Mouse (Mus musculus): ENCODE data around the gene Shisa6. TPM values are rescaled to one million over a fixed set of nuclear protein-coding genes. Genes with fewer than 3 reads are reported as not detected.

The Shisa6 gene
- polyA plus RNA-seq, 1 experiment = 40.7 TPM

DNA sequence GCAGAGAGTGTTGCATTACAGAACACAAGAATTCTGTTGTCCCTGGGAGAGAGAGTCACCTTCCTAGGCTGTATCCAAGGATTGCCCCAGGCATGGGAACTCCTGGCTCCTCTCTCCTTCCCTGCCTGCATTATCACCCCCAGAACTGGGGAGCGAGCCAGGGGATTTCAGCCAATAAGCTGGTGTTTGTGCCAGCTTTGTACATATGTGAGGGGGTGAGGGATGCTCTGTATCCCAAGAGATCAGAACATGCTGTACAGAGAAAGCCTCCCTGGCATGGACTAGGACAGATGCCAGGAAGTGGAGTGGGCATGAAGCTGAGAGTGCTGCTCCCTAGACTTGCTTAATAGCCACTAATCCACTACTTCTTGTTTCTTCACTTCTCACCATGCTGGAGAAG is 303.6 kb downstream of the Shisa6 start:
- WGBS = 6% methylated on average over 1 of the region's 1 CpGs
- Histone ChIP-seq H3K4me1 (ENCODE audit: control insufficient read depth, insufficient read depth, low read length) (peaks cover 4% of the 10 kb centered on the region; the same call in 1 of the 2 replicates), H3K4me3 (replicated peaks; ENCODE audit: insufficient read depth, low read depth, low read length) (no peak overlapping the region), H3K27me3 (ENCODE audit: control insufficient read depth, insufficient read depth, low read length) (no peaks in the 10 kb centered on the region), H3K27ac (ENCODE audit: insufficient read depth, low read length) (no peak overlapping the region)
- no peak for TF ChIP-seq POLR2A (IDR thresholded peaks at IDR 0.05; ENCODE audit: borderline replicate concordance, insufficient read depth, low read length)
- TF ChIP-seq CTCF (IDR thresholded peaks at IDR 0.05; ENCODE audit: borderline replicate concordance, insufficient read depth, low read depth, low read length) = no peak
- peak; percentile 47 to 55 for DNase-seq

- H3K27me3 ChIP-seq (ENCODE audit: control insufficient read depth, insufficient read depth, low read length) = no peaks in the 10 kb centered on the region
- no peak for DNase-seq
- peaks cover 4% of the 10 kb centered on the region; the same call in 1 of the 2 replicates for H3K4me1 ChIP-seq (ENCODE audit: control insufficient read depth, insufficient read depth, low read length)
- no peak overlapping the region for H3K27ac ChIP-seq (ENCODE audit: insufficient read depth, low read length)
- TF ChIP-seq POLR2A (IDR thresholded peaks at IDR 0.05; ENCODE audit: borderline replicate concordance, insufficient read depth, low read length) = no peak
- TF ChIP-seq CTCF (IDR thresholded peaks at IDR 0.05; ENCODE audit: borderline replicate concordance, insufficient read depth, low read depth, low read length) = no peak
- H3K4me3 ChIP-seq (replicated peaks; ENCODE audit: insufficient read depth, low read depth, low read length) = no peak overlapping the region
- 70% methylated on average over 3 of the region's 3 CpGs for WGBS
These were observed 307.3 kb downstream of the Shisa6 start for GRCm38 (mm10) chr11:66218469-66218868.

GRCm38 (mm10) chr11:66188627-66189287 is 337.0 kb downstream of the Shisa6 start:
- Histone ChIP-seq H3K27me3 (ENCODE audit: control insufficient read depth, insufficient read depth, low read length) (no peaks in the 10 kb centered on the region), H3K27ac (ENCODE audit: insufficient read depth, low read length) (no peak overlapping the region), H3K4me3 (replicated peaks; ENCODE audit: insufficient read depth, low read depth, low read length) (no peak overlapping the region), H3K4me1 (ENCODE audit: control insufficient read depth, insufficient read depth, low read length) (no peaks in the 10 kb centered on the region)
- peak; percentile 9 to 26 for DNase-seq
- TF ChIP-seq CTCF (IDR thresholded peaks at IDR 0.05; ENCODE audit: borderline replicate concordance, insufficient read depth, low read depth, low read length) (no peak), POLR2A (IDR thresholded peaks at IDR 0.05; ENCODE audit: borderline replicate concordance, insufficient read depth, low read length) (no peak)
- 66% methylated on average over 3 of the region's 3 CpGs for WGBS

DNA sequence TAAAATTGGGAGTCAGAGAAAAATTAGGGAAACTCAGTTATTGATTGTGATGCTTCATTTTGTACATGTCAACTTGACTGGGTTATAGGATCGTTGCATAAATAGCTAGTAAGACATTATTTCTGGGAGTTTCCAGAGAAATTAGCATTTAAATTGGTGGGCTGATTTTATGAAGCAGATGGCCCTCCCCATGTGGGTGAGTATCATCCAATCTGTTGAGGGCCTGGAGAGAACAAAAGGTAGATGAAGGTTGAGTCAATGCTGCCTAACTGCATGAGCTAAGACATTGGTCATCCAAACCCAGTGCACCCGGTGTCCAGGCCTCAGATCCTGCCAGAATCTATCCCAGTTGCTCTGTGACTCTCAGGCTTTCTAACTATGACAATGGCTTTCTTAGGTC is 337.6 kb downstream of the Shisa6 start:
- Histone ChIP-seq H3K27ac (ENCODE audit: insufficient read depth, low read length) (no peak overlapping the region), H3K27me3 (ENCODE audit: control insufficient read depth, insufficient read depth, low read length) (no peaks in the 10 kb centered on the region), H3K4me1 (ENCODE audit: control insufficient read depth, insufficient read depth, low read length) (no peaks in the 10 kb centered on the region), H3K4me3 (replicated peaks; ENCODE audit: insufficient read depth, low read depth, low read length) (no peak overlapping the region)
- DNase-seq = peak in 1 of 2 experiments; percentile 2
- WGBS = 17% methylated on average over 2 of the region's 2 CpGs
- TF ChIP-seq POLR2A (IDR thresholded peaks at IDR 0.05; ENCODE audit: borderline replicate concordance, insufficient read depth, low read length) (no peak), CTCF (IDR thresholded peaks at IDR 0.05; ENCODE audit: borderline replicate concordance, insufficient read depth, low read depth, low read length) (no peak)

GRCm38 (mm10) chr11:66177781-66178180 is 348.0 kb downstream of the Shisa6 start:
- Histone ChIP-seq H3K27ac (ENCODE audit: insufficient read depth, low read length) (no peak overlapping the region), H3K27me3 (ENCODE audit: control insufficient read depth, insufficient read depth, low read length) (no peaks in the 10 kb centered on the region), H3K4me1 (ENCODE audit: control insufficient read depth, insufficient read depth, low read length) (no peaks in the 10 kb centered on the region), H3K4me3 (replicated peaks; ENCODE audit: insufficient read depth, low read depth, low read length) (no peak overlapping the region)
- 34% methylated on average over 2 of the region's 2 CpGs for WGBS
- no peak for TF ChIP-seq CTCF (IDR thresholded peaks at IDR 0.05; ENCODE audit: borderline replicate concordance, insufficient read depth, low read depth, low read length)
- TF ChIP-seq POLR2A (IDR thresholded peaks at IDR 0.05; ENCODE audit: borderline replicate concordance, insufficient read depth, low read length) = no peak
- DNase-seq = no peak

DNA sequence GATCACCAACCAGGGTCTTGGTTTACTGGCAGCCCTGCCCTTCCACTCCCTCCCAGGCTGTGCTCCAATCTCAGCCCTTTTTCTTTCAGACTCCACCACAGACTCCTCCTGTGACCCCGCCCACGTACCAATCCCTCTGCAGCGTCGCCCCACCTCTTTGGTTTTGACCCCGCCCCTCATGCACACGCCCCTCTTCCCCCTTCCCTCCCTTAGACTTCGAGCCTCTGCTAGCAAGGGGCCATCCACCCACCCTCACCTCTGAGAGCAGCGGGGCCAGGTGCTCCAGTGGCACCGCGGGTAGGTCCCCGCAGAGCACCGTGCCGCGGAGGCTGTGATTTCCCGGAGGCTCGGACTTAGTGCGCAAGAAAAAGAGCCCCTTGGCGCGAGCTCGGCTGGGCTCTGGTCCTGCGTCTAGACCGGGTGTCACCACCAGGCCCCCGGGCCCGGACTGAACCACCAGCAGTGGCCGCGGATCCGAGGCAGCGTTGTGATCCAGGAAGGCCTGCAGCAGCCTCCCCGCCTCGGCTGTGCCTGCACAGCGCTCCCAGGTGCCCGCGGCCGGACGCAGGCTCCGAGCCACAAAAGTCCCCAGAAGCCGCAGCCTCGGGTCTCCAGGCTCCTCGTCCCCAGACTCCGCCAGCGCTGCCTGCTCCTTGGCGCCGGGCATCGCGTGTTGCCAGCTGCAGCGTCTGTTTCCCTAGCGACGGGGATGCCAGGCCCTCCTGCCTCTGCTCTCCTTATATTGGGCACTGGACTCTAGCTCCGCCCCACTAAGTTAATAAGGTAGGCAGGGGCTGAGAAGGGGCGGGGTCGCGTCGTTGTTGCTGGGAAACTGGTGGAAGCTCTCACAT is 357.7 kb downstream of the Shisa6 start, which contains the start of gene Dnah9:
Dnah9 (minus strand) TSS at position 751 of the 851 bp plus-strand sequence.
- peak; percentile 57 to 68 for DNase-seq
- Histone ChIP-seq H3K4me3 (replicated peaks; ENCODE audit: insufficient read depth, low read depth, low read length) (peak within 1 kb of the TSS; percentile 36), H3K27me3 (ENCODE audit: control insufficient read depth, insufficient read depth, low read length) (no peaks in the 10 kb centered on the region), H3K27ac (ENCODE audit: insufficient read depth, low read length) (no peak within 1 kb of the TSS), H3K4me1 (ENCODE audit: control insufficient read depth, insufficient read depth, low read length) (0 out of 2 replicates have a peak, but pooled peaks cover 3% of the 10 kb centered on the region)
- WGBS = under 1% methylated on average over 53 of the region's 53 CpGs
- TF ChIP-seq CTCF (IDR thresholded peaks at IDR 0.05; ENCODE audit: borderline replicate concordance, insufficient read depth, low read depth, low read length) (no peak), POLR2A (IDR thresholded peaks at IDR 0.05; ENCODE audit: borderline replicate concordance, insufficient read depth, low read length) (no peak)

GRCm38 (mm10) chr11:66164022-66164421 is 361.7 kb downstream of the Shisa6 start:
- Histone ChIP-seq H3K27me3 (ENCODE audit: control insufficient read depth, insufficient read depth, low read length) (no peaks in the 10 kb centered on the region), H3K4me3 (replicated peaks; ENCODE audit: insufficient read depth, low read depth, low read length) (no peak overlapping the region), H3K27ac (ENCODE audit: insufficient read depth, low read length) (no peak overlapping the region), H3K4me1 (ENCODE audit: control insufficient read depth, insufficient read depth, low read length) (0 out of 2 replicates have a peak, but pooled peaks cover 3% of the 10 kb centered on the region)
- TF ChIP-seq POLR2A (IDR thresholded peaks at IDR 0.05; ENCODE audit: borderline replicate concordance, insufficient read depth, low read length) (no peak), CTCF (IDR thresholded peaks at IDR 0.05; ENCODE audit: borderline replicate concordance, insufficient read depth, low read depth, low read length) (no peak)
- DNase-seq = no peak
- WGBS = 86% methylated on average over 2 of the region's 2 CpGs

Measured in cerebellum, adult 2 months (tissue).